Mouse (Mus musculus): ENCODE measurements at regions not wholly inside any gene's neighbourhood (a gene's known extent, or its start where the extent isn't known, plus 50 kb on each side); places are given as distances from the start of the nearest gene placed in this dataset.
"Not testable (repeated sequence)": the region's sequence is repeated elsewhere in the genome, so short reads cannot be mapped to it uniquely, and the experiment has no call there.

DNA sequence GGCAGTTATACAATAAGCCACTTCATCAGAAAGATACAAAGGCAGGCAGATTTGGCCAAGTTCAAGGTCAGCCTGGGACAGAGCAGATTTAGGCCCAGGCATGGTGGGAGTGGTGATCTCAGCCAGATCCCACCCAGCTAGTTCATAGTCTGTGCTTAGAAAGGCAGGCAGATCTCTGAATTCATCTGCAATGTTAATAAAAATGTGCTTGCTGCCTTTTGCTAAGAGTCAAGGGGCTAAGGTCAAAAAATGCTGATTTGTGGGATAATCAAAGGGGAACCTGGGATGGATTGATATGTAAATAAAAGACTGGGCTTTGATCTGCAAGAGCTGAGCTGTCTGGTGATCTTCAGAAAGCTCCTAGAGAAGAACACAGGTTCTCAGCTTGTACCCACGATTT lies 109.2 kb upstream of the Creb1 start:
- H3K27ac ChIP-seq (ENCODE audit: insufficient read depth, low read depth, low read length), result no peak overlapping the region
- H3K4me3 ChIP-seq (ENCODE audit: insufficient read depth, low read depth, low read length), result no peak overlapping the region
- H3K4me1 ChIP-seq (ENCODE audit: control insufficient read depth, insufficient read depth, low read length), result no peaks in the 10 kb centered on the region
- 82% methylated on average over 1 of the region's 1 CpGs for WGBS
- no peak for TF ChIP-seq CTCF (IDR thresholded peaks at IDR 0.05; ENCODE audit: insufficient read depth, low read depth, low read length)
- TF ChIP-seq POLR2A (IDR thresholded peaks at IDR 0.05; ENCODE audit: insufficient read depth, low read depth, low read length), result no peak

DNA sequence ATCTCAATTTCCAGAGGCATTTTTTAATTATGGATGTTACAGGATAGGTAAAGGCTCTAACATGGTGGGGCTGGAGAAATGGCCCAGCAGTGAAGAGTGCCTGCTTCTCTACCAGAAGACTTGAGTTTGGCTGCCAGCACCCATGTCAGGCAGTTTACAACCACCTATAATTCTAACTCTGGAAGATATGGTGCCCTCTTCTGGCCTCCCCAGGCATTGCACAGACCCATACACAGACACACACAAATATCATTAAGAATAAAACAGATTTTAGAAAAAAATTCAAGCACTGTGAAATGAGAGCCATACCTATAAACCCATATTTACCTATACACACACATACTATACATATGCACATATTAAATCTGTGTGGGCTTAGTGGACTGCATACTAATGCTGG lies 113.9 kb upstream of the Creb1 start:
- TF ChIP-seq POLR2A (IDR thresholded peaks at IDR 0.05; ENCODE audit: insufficient read depth, low read depth, low read length) (no peak), CTCF (IDR thresholded peaks at IDR 0.05; ENCODE audit: insufficient read depth, low read depth, low read length) (no peak)
- Histone ChIP-seq H3K4me1 (ENCODE audit: control insufficient read depth, insufficient read depth, low read length) (no peaks in the 10 kb centered on the region), H3K4me3 (ENCODE audit: insufficient read depth, low read depth, low read length) (no peak overlapping the region), H3K27ac (ENCODE audit: insufficient read depth, low read depth, low read length) (no peak overlapping the region)

DNA sequence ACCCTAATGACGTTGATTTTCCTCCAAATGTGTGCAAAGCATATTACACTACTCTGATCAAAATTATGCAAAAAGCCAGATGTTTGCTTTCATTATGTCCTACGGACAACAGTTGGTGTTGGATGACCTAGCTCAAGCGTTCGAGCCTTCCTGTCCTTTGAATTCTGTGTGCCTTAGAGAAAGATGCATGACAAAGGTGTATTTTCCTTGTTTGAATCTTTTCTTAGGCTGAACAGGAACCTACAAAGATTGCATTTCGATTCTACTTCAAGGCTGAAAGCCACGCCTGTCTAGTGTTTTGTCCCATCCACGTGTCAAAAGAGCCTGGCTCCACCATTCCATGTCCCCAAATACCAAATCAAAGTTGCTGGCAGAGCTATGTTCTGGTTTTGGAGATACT lies 116.5 kb upstream of the Creb1 start:
- H3K4me3 ChIP-seq (ENCODE audit: insufficient read depth, low read depth, low read length), result no peak overlapping the region
- 94% methylated on average over 7 of the region's 7 CpGs for WGBS
- TF ChIP-seq CTCF (IDR thresholded peaks at IDR 0.05; ENCODE audit: insufficient read depth, low read depth, low read length) (no peak), POLR2A (IDR thresholded peaks at IDR 0.05; ENCODE audit: insufficient read depth, low read depth, low read length) (no peak)
- no peak overlapping the region for H3K27ac ChIP-seq (ENCODE audit: insufficient read depth, low read depth, low read length)
- no peaks in the 10 kb centered on the region for H3K4me1 ChIP-seq (ENCODE audit: control insufficient read depth, insufficient read depth, low read length)

DNA sequence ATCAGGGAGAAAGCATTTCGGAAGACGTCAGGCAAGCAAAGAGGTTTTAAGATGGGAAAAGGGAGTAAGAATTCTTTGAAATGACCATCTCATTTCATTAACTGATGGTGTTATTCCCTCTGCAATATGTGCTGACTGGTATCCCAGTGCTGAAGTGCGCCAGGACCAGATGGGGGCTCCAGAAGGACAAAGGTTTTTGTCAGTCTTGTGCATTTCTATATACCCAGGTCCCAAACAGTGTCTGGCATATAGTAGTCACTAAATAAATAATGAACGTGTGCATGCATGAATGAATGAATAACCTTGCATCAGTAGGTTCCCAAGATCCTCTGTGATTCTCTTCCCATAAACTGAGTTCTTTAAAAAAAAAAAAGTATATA lies 119.3 kb upstream of the Creb1 start:
- 94% methylated on average over 4 of the region's 4 CpGs for WGBS
- no peak for TF ChIP-seq POLR2A (IDR thresholded peaks at IDR 0.05; ENCODE audit: insufficient read depth, low read depth, low read length)
- no peak for TF ChIP-seq CTCF (IDR thresholded peaks at IDR 0.05; ENCODE audit: insufficient read depth, low read depth, low read length)

DNA sequence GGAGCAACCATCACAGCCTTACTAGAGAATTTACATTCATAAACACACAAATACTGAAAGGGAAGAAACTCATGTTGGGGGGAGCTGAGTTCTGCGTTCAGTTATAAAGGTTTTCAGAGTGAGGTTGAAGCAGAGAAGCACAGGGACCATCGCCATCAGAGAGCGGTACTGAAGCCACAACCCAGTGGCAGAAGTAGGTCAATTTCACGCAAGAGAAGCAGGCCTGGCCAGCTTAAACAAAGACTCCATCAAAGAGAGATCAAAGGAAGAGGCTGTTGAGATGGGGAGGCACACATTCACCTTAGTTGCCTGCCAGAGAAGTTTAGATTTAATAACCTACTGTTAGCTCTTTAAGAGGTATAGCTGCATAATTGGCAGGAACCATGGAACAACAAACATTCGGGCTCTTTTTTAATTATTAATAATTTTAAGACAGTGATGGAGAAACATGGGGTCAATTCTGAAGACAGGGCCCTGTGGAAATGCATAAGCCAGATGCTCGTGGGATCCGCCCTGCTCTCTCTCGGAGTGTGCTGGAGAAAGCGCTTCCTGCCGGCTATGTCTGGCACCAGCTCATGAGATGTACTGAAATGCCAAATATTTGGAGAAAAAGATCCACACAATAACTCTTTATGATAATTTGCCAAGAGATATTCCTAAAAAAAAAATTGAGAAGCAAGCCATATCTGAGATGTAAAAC lies 119.8 kb upstream of the Creb1 start:
- TF ChIP-seq POLR2A (IDR thresholded peaks at IDR 0.05; ENCODE audit: insufficient read depth, low read depth, low read length), result no peak
- no peak for TF ChIP-seq CTCF (IDR thresholded peaks at IDR 0.05; ENCODE audit: insufficient read depth, low read depth, low read length)
- H3K4me3 ChIP-seq (ENCODE audit: insufficient read depth, low read depth, low read length), result no peak overlapping the region
- no peak overlapping the region for H3K27ac ChIP-seq (ENCODE audit: insufficient read depth, low read depth, low read length)
- 73% methylated on average over 10 of the region's 10 CpGs for whole genome bisulfite sequencing
- peaks cover 5% of the 10 kb centered on the region for H3K4me1 ChIP-seq (ENCODE audit: control insufficient read depth, insufficient read depth, low read length)

More for the DNA sequence above, 119.3 kb upstream of the Creb1 start:
- no peak overlapping the region for H3K4me3 ChIP-seq (ENCODE audit: insufficient read depth, low read depth, low read length)
- no peak overlapping the region for H3K27ac ChIP-seq (ENCODE audit: insufficient read depth, low read depth, low read length)
- peaks cover 5% of the 10 kb centered on the region for H3K4me1 ChIP-seq (ENCODE audit: control insufficient read depth, insufficient read depth, low read length)

DNA sequence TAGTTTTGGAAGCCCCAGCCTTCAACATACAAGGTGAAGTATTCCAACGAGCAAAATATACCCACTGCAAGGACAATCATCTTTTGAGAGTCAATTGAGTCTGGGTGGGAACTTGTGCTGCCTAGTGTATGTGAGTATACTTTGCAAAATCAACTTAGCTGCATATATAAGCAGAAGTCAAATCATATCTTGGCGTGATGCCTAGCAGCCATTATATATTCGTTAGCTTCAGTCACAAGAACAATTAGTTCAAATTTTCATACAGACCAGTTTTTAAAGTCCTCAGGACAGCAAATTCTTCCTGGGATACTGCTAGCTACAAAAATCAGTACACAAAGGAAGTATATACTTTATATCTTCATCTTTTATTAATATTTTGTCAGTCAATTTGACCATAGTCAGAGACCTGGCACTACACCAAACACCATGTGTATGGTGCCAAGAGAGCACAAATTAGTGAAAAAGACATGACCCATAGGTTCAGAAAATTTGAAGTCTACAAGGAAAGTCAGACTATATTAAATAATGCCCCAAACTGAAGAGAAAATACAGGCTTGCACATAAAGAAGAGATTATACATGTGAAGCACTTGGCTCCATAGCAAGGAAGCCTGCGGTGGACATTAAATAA lies 120.5 kb upstream of the Creb1 start:
- Histone ChIP-seq H3K27ac (ENCODE audit: insufficient read depth, low read depth, low read length) (no peak overlapping the region), H3K4me3 (ENCODE audit: insufficient read depth, low read depth, low read length) (no peak overlapping the region), H3K4me1 (ENCODE audit: control insufficient read depth, insufficient read depth, low read length) (peaks cover 5% of the 10 kb centered on the region)
- WGBS, result 75% methylated on average over 4 of the region's 4 CpGs
- TF ChIP-seq CTCF (IDR thresholded peaks at IDR 0.05; ENCODE audit: insufficient read depth, low read depth, low read length), result no peak
- no peak for TF ChIP-seq POLR2A (IDR thresholded peaks at IDR 0.05; ENCODE audit: insufficient read depth, low read depth, low read length)

DNA sequence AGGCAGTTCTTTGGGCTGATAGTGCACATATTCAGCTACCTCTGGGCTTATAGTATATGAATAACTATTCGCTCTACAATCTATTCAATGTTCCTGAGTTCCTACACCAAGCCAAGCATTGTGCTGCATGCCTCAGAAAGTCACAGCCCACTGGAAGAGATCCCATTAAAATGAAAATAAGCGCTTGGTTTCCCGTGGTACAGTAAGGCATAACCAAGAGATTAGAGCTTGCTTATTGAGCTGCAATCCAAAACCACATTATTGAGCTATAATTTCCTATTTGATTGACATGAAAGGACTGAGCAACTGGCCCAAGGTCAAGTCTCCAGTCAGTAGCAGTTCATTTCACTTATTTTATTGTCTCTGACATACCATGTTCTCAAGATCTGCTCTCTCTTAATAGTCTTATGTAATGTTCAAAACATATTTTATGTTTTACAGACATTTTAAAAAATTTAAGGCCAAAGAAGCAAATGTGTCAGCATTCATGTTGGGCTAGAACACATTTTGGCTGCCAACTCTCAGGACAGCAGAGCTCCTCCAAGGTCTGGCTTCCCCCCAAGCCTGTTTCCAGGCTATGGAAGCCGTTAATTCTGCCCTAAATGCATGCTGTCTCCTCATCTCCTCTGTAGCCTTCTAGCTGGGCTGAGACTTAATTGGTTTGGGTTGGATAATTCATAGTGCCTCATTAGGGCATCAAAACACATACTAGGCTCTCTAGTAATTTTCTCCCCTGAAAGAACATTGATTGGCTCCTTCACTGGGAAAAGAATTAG lies 123.5 kb upstream of the Creb1 start:
- H3K4me3 ChIP-seq (ENCODE audit: insufficient read depth, low read depth, low read length), result no peak overlapping the region
- no peak overlapping the region for H3K27ac ChIP-seq (ENCODE audit: insufficient read depth, low read depth, low read length)
- no peak for TF ChIP-seq CTCF (IDR thresholded peaks at IDR 0.05; ENCODE audit: insufficient read depth, low read depth, low read length)
- no peak for TF ChIP-seq POLR2A (IDR thresholded peaks at IDR 0.05; ENCODE audit: insufficient read depth, low read depth, low read length)
- WGBS, result 40% methylated on average over 4 of the region's 4 CpGs
- H3K4me1 ChIP-seq (ENCODE audit: control insufficient read depth, insufficient read depth, low read length), result peaks cover 5% of the 10 kb centered on the region

DNA sequence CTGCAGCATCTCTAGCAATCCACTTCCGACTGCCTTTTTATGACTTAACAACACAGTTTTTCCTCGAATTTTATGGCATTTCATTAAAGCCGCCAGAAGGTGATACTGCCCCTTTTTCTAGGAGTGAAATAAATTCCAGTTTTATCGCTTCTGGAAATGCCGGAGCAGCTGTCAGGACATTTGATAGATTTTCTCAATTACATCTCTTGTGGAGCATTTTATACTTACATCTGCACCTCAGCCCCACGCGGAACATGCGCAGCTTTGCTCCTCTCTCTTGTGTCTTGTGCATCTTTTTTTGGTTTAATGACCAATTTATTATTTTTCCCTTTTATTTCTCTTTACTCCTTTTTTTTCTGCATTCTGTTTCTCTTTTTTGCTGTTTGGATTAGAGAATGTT lies 140.9 kb upstream of the Creb1 start:
- no peaks in the 10 kb centered on the region for H3K4me1 ChIP-seq (ENCODE audit: control insufficient read depth, insufficient read depth, low read length)
- WGBS, result 91% methylated on average over 8 of the region's 8 CpGs
- TF ChIP-seq CTCF (IDR thresholded peaks at IDR 0.05; ENCODE audit: insufficient read depth, low read depth, low read length) (no peak), POLR2A (IDR thresholded peaks at IDR 0.05; ENCODE audit: insufficient read depth, low read depth, low read length) (no peak)
- H3K4me3 ChIP-seq (ENCODE audit: insufficient read depth, low read depth, low read length), result no peak overlapping the region
- no peak overlapping the region for H3K27ac ChIP-seq (ENCODE audit: insufficient read depth, low read depth, low read length)

DNA sequence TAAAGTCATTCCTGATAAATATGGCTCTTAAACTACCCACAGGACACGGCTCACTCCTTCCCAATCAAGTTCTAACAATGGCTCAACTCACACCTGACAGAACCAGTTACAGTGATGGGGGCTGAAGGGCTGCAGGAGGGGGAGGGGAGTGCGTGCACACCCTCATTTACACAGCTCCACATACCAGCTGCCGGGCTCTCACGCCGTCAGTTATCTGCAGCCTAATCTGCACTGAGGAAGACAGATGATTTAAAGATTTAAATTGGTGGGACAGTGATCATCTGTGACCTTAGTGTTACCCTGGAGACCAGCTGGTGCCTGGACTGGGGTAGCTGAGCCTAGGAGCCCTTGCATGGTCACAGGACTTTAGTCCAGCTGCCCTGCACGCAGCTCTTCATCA lies 151.2 kb upstream of the Creb1 start:
- no peak overlapping the region for H3K27ac ChIP-seq (ENCODE audit: insufficient read depth, low read depth, low read length)
- TF ChIP-seq POLR2A (IDR thresholded peaks at IDR 0.05; ENCODE audit: insufficient read depth, low read depth, low read length), result no peak
- TF ChIP-seq CTCF (IDR thresholded peaks at IDR 0.05; ENCODE audit: insufficient read depth, low read depth, low read length), result no peak
- H3K4me1 ChIP-seq (ENCODE audit: control insufficient read depth, insufficient read depth, low read length), result no peaks in the 10 kb centered on the region
- no peak overlapping the region for H3K4me3 ChIP-seq (ENCODE audit: insufficient read depth, low read depth, low read length)
- 74% methylated on average over 6 of the region's 6 CpGs for WGBS

DNA sequence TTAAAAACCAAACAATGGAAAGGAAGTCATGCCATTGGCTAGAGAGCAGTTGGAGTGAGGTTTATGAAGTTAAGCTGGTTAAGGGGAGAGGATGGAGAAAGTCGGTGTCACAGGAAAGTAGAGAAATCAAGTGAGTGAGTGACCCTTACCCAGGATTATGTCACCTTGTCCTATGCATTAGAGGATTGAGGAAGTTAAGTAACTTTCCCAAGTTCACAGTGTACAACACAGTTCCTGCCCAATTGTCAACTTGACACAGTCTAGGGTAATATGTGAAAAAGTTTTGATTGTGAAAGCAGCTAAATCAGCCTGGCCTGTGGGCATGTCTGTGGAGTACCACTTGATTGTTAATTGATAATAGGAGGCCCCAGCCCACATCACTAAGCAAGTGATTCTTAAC lies 156.0 kb upstream of the Creb1 start:
- H3K4me3 ChIP-seq (ENCODE audit: insufficient read depth, low read depth, low read length); H3K4me1 ChIP-seq (ENCODE audit: control insufficient read depth, insufficient read depth, low read length); H3K27ac ChIP-seq (ENCODE audit: insufficient read depth, low read depth, low read length): not testable (repeated sequence)
- 88% methylated on average over 1 of the region's 1 CpGs for WGBS
